Mouse (Mus musculus): ENCODE measurements at regions not wholly inside any gene's neighbourhood (a gene's known extent, or its start where the extent isn't known, plus 50 kb on each side); places are given as distances from the start of the nearest gene placed in this dataset.

GRCm38 (mm10) chr2:173356786-173357185, 80.5 kb upstream of the Pmepa1 start:
- Histone ChIP-seq H3K9me3 (replicated peaks; ENCODE audit: insufficient read depth, low read length) (no peaks in the 10 kb centered on the region), H3K36me3 (ENCODE audit: control insufficient read depth in 1 of 2, insufficient read depth in 2 of 2, low read length in 2 of 2) (no peaks in the 10 kb centered on the region), H3K9ac (ENCODE audit: control insufficient read depth, low read depth, low read length, poor library complexity, severe bottlenecking) (no peak overlapping the region), H3K27ac (ENCODE audit: control insufficient read depth, low read depth, low read length) (no peak overlapping the region), H3K4me3 (ENCODE audit: control insufficient read depth in 1 of 2, insufficient read depth in 1 of 2, low read depth in 2 of 2, low read length in 2 of 2) (no peak overlapping the region), H3K27me3 (ENCODE audit: control insufficient read depth in 1 of 2, insufficient read depth in 2 of 2, low read length in 2 of 2) (no peaks in the 10 kb centered on the region), H3K4me1 (ENCODE audit: control insufficient read depth in 1 of 2, insufficient read depth in 2 of 2, low read length in 2 of 2) (no peaks in the 10 kb centered on the region), H3K79me2 (ENCODE audit: control insufficient read depth, insufficient read depth, low read length, poor library complexity) (no peaks in the 10 kb centered on the region)
- no peak for DNase-seq (ENCODE audit: low read depth, low spot score)
- TF ChIP-seq SMC3 (IDR thresholded peaks at IDR 0.05; ENCODE audit: low read depth, low read length), result no peak
- no peak for TF ChIP-seq NELFE (IDR thresholded peaks at IDR 0.05; ENCODE audit: low read depth, low read length)
- TF ChIP-seq GATA1 (IDR thresholded peaks at IDR 0.05; ENCODE audit: low read depth, low read length), result no peak
- TF ChIP-seq ETS1 (IDR thresholded peaks at IDR 0.05; ENCODE audit: low read depth, low read length), result no peak

GRCm38 (mm10) chr2:173365441-173366166, 89.3 kb upstream of the Pmepa1 start:
- no peaks in the 10 kb centered on the region for H3K4me1 ChIP-seq (ENCODE audit: control insufficient read depth in 1 of 2, insufficient read depth in 2 of 2, low read length in 2 of 2)
- TF ChIP-seq POLR2AphosphoS2 (IDR thresholded peaks at IDR 0.05; ENCODE audit: low read length), result no peak
- TF ChIP-seq POLR2AphosphoS5 (IDR thresholded peaks at IDR 0.05; ENCODE audit: borderline replicate concordance, low read depth, low read length), result no peak
- no peak for TF ChIP-seq HCFC1 (IDR thresholded peaks at IDR 0.05; ENCODE audit: low read depth, low read length)
- no peaks in the 10 kb centered on the region for H3K27me3 ChIP-seq (ENCODE audit: control insufficient read depth in 1 of 2, insufficient read depth in 2 of 2, low read length in 2 of 2)

GRCm38 (mm10) chr2:173366734-173367133, 90.4 kb upstream of the Pmepa1 start:
- Histone ChIP-seq H3K4me3 (ENCODE audit: control insufficient read depth in 1 of 2, insufficient read depth in 1 of 2, low read depth in 2 of 2, low read length in 2 of 2) (no peak overlapping the region), H3K9ac (ENCODE audit: control insufficient read depth, low read depth, low read length, poor library complexity, severe bottlenecking) (no peak overlapping the region), H3K4me1 (ENCODE audit: control insufficient read depth in 1 of 2, insufficient read depth in 2 of 2, low read length in 2 of 2) (no peaks in the 10 kb centered on the region), H3K79me2 (ENCODE audit: control insufficient read depth, insufficient read depth, low read length, poor library complexity) (no peaks in the 10 kb centered on the region), H3K27ac (ENCODE audit: control insufficient read depth, low read depth, low read length) (no peak overlapping the region), H3K27me3 (ENCODE audit: control insufficient read depth in 1 of 2, insufficient read depth in 2 of 2, low read length in 2 of 2) (no peaks in the 10 kb centered on the region), H3K36me3 (ENCODE audit: control insufficient read depth in 1 of 2, insufficient read depth in 2 of 2, low read length in 2 of 2) (no peaks in the 10 kb centered on the region), H3K9me3 (replicated peaks; ENCODE audit: insufficient read depth, low read length) (no peaks in the 10 kb centered on the region)
- no peak for TF ChIP-seq MAFK (IDR thresholded peaks at IDR 0.05; ENCODE audit: borderline replicate concordance, low read depth, low read length)
- TF ChIP-seq USF2 (IDR thresholded peaks at IDR 0.05; ENCODE audit: borderline replicate concordance in 1 of 2, insufficient read depth in 1 of 2, low read depth in 1 of 2, low read length in 2 of 2), result no peak
- no peak for TF ChIP-seq E2F4 (IDR thresholded peaks at IDR 0.05; ENCODE audit: borderline replicate concordance, low read depth, low read length)
- no peak for TF ChIP-seq SIN3A (IDR thresholded peaks at IDR 0.05; ENCODE audit: low read length)
- no peak for TF ChIP-seq POLR2A (IDR thresholded peaks at IDR 0.05; ENCODE audit: control insufficient read depth in 1 of 2, insufficient read depth in 1 of 2, low read depth in 1 of 2, low read length in 2 of 2, poor library complexity in 1 of 2)
- no peak for TF ChIP-seq HCFC1 (IDR thresholded peaks at IDR 0.05; ENCODE audit: low read depth, low read length)
- no peak for DNase-seq (ENCODE audit: low read depth, low spot score)

More at GRCm38 (mm10) chr2:173365441-173366166, 89.3 kb upstream of the Pmepa1 start:
- H3K9ac ChIP-seq (ENCODE audit: control insufficient read depth, low read depth, low read length, poor library complexity, severe bottlenecking), result no peak overlapping the region
- H3K9me3 ChIP-seq (replicated peaks; ENCODE audit: insufficient read depth, low read length), result no peaks in the 10 kb centered on the region
- H3K36me3 ChIP-seq (ENCODE audit: control insufficient read depth in 1 of 2, insufficient read depth in 2 of 2, low read length in 2 of 2), result no peaks in the 10 kb centered on the region
- H3K79me2 ChIP-seq (ENCODE audit: control insufficient read depth, insufficient read depth, low read length, poor library complexity), result no peaks in the 10 kb centered on the region
- no peak overlapping the region for H3K4me3 ChIP-seq (ENCODE audit: control insufficient read depth in 1 of 2, insufficient read depth in 1 of 2, low read depth in 2 of 2, low read length in 2 of 2)
- DNase-seq (ENCODE audit: low read depth, low spot score), result no peak
- H3K27ac ChIP-seq (ENCODE audit: control insufficient read depth, low read depth, low read length), result no peak overlapping the region
